Mouse (Mus musculus): ENCODE data around the gene Ap5s1.

DNA sequence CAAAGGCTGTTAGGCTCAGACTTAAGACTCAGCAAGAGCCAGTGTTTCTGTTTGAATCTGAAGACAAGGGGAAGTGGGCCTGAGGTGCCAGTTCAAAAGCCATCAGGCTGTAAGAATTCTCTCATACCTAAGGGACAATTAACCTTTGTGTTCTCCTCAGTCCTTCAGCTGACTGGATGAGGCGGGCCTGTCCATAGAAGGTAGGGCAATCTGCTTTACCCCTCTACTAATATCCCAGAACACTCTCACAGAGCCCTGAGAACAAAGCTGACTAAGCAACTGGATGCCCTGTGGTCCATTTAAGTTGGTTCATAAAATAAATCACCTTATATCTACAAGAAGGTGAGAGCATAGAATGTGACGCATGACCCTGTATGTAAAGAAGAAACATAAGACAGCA, 40.7 kb upstream of the Ap5s1 start:
- TF ChIP-seq CTCF (IDR thresholded peaks at IDR 0.05; ENCODE audit: low read depth, low read length) = no peak
- TF ChIP-seq POLR2A (IDR thresholded peaks at IDR 0.05; ENCODE audit: extremely low read depth, insufficient read depth, low read length) = no peak

Data from liver, adult 2 months (tissue).